Mouse (Mus musculus): ENCODE results near the gene Aqp2. TPM values are rescaled to one million over a fixed set of nuclear protein-coding genes. Genes with fewer than 3 reads are reported as not detected.
A peak's percentile ranks its signal among the peaks of the same experiment; 100 is the strongest.

Gene Aqp2
- polyA plus RNA-seq, 1 experiment from 2014 or later: 798 TPM

GRCm38 (mm10) chr15:99631618-99632017, 52.8 kb downstream of the Aqp2 start:
- no peak overlapping the region for H3K4me2 ChIP-seq (ENCODE audit: low read length)
- ATAC-seq (replicated peaks; ENCODE audit: low FRiP score, low read depth): no peak
- H3K27ac ChIP-seq: no peak overlapping the region
- H3K36me3 ChIP-seq (ENCODE audit: insufficient read depth, low read length): peaks cover 46% of the 10 kb centered on the region
- H3K4me1 ChIP-seq (replicated peaks; ENCODE audit: insufficient read depth, low read length): no peaks in the 10 kb centered on the region
- no peak overlapping the region for H3K4me3 ChIP-seq (replicated peaks; ENCODE audit: low read depth, low read length)
- no peaks in the 10 kb centered on the region for H3K27me3 ChIP-seq (ENCODE audit: insufficient read depth, low read length)
- TF ChIP-seq CTCF (IDR thresholded peaks at IDR 0.05; ENCODE audit: low read depth): peak; percentile 41; the same call in 1 of the 2 replicates
- DNase-seq (ENCODE audit: low spot score): no peak
- H3K9ac ChIP-seq (ENCODE audit: low read depth, low read length): no peak overlapping the region
- H3K9me3 ChIP-seq (replicated peaks; ENCODE audit: low read length): no peaks in the 10 kb centered on the region

Other genes starting within 250 kb of the Aqp2 start
- 31.6 and 33.4 TPM in 2 replicates for gene Fmnl3, start 208.6 kb upstream of the Aqp2 start, polyA plus RNA-seq (2015; fragmentation: Nextera tagmentation; extraction: Ambion mirVana)
- gene Tmbim6, start 186.2 kb upstream of the Aqp2 start, polyA plus RNA-seq (2015; fragmentation: Nextera tagmentation; extraction: Ambion mirVana): 774 and 842 TPM in 2 replicates
- gene Nckap5l, start 121.3 kb upstream of the Aqp2 start, polyA plus RNA-seq (2015; fragmentation: Nextera tagmentation; extraction: Ambion mirVana): 6.5 and 8.0 TPM in 2 replicates
- 16.1 and 16.3 TPM in 2 replicates for gene Bcdin3d, start 104.3 kb upstream of the Aqp2 start, polyA plus RNA-seq (2015; fragmentation: Nextera tagmentation; extraction: Ambion mirVana)
- 0.26 and 0.36 TPM in 2 replicates for gene Faim2, start 50.9 kb upstream of the Aqp2 start, polyA plus RNA-seq (2015; fragmentation: Nextera tagmentation; extraction: Ambion mirVana)
- 2.2 and 2.3 TPM in 2 replicates for gene Aqp5, start 11.7 kb downstream of the Aqp2 start, polyA plus RNA-seq (2015; fragmentation: Nextera tagmentation; extraction: Ambion mirVana)
- 2.3 and 2.7 TPM in 2 replicates for gene Aqp6, start 22.3 kb downstream of the Aqp2 start, polyA plus RNA-seq (2015; fragmentation: Nextera tagmentation; extraction: Ambion mirVana)
- 53.5 and 62.7 TPM in 2 replicates for gene Racgap1, start 72.6 kb downstream of the Aqp2 start, polyA plus RNA-seq (2015; fragmentation: Nextera tagmentation; extraction: Ambion mirVana)
- gene Asic1, start 91.3 kb downstream of the Aqp2 start, polyA plus RNA-seq (2015; fragmentation: Nextera tagmentation; extraction: Ambion mirVana): 1.1 and 1.5 TPM in 2 replicates
- 44.2 and 46.5 TPM in 2 replicates for gene Smarcd1, start 123.1 kb downstream of the Aqp2 start, polyA plus RNA-seq (2015; fragmentation: Nextera tagmentation; extraction: Ambion mirVana)
- gene Gm17349, start 126.4 kb downstream of the Aqp2 start, polyA plus RNA-seq (2015; fragmentation: Nextera tagmentation; extraction: Ambion mirVana): not detected in 2 replicates
- 46.1 and 54.1 TPM in 2 replicates for gene Gpd1, start 138.5 kb downstream of the Aqp2 start, polyA plus RNA-seq (2015; fragmentation: Nextera tagmentation; extraction: Ambion mirVana)
- 279 and 297 TPM in 2 replicates for gene Cox14, start 146.6 kb downstream of the Aqp2 start, polyA plus RNA-seq (2015; fragmentation: Nextera tagmentation; extraction: Ambion mirVana)
- gene Cers5, start 193.8 kb downstream of the Aqp2 start, polyA plus RNA-seq (2015; fragmentation: Nextera tagmentation; extraction: Ambion mirVana): 60.8 and 63.2 TPM in 2 replicates